Mouse (Mus musculus) liver, adult 2 months (tissue): ENCODE data around the gene Pelp1. TPM values are rescaled to one million over a fixed set of nuclear protein-coding genes. Genes with fewer than 3 reads are reported as not detected.

Experiments used
- DNase-seq: peaks from one replicate; pipeline ENCODE4 v3.0.0-alpha.2; 2011; ENCODE audit warnings: low read depth, low spot score; ENCODE audit errors: extremely low read depth
- H3K27ac ChIP-seq: fragments of 200-500 bp; replicated peaks from 2 replicates; pipeline ENCODE4 v1.5.1; 2012; ENCODE audit warnings: low read depth, mild to moderate bottlenecking, control low read depth, inconsistent platforms, low read length; ENCODE audit not compliant: insufficient read depth
- H3K27me3 ChIP-seq: fragments of 200-500 bp; 2 replicates; pipeline ENCODE4 v1.6.1; 2012; ENCODE audit warnings: mild to moderate bottlenecking, moderate library complexity, low read length, inconsistent platforms; ENCODE audit not compliant: control insufficient read depth, insufficient read depth
- H3K36me3 ChIP-seq: fragments of 200-500 bp; 2 replicates; pipeline ENCODE4 v1.6.1; 2012; ENCODE audit warnings: low read length, inconsistent platforms; ENCODE audit not compliant: control insufficient read depth, insufficient read depth
- H3K4me1 ChIP-seq: fragments of 200-500 bp; 2 replicates; pipeline ENCODE4 v1.6.1; 2011; ENCODE audit warnings: low read length; ENCODE audit not compliant: control insufficient read depth, insufficient read depth
- H3K4me3 ChIP-seq: fragments of 200-500 bp; 2 replicates; pipeline ENCODE4 v1.5.1; 2011; ENCODE audit warnings: low read depth, mild to moderate bottlenecking, control low read depth, low read length, moderate library complexity; ENCODE audit not compliant: insufficient read depth
- H3K79me2 ChIP-seq: fragments of 200-500 bp; 2 replicates; pipeline ENCODE4 v1.6.1; 2012; ENCODE audit warnings: inconsistent platforms, mild to moderate bottlenecking, low read length, moderate library complexity; ENCODE audit not compliant: control insufficient read depth, insufficient read depth
- H3K9ac ChIP-seq: fragments of 200-500 bp; 2 replicates; pipeline ENCODE4 v1.6.1; 2012; ENCODE audit warnings: low read depth, mild to moderate bottlenecking, control low read depth, inconsistent platforms, low read length
- CTCF ChIP-seq: fragments of 200-500 bp; IDR thresholded peaks from 2 replicates; pipeline ENCODE4 v1.5.1; 2011; ENCODE audit warnings: low read depth, low read length, control low read depth
- POLR2A ChIP-seq: fragments of 200-500 bp; IDR thresholded peaks from 2 replicates; pipeline ENCODE4 v1.6.1; 2011; ENCODE audit warnings: low read length, control low read depth; ENCODE audit not compliant: insufficient read depth; ENCODE audit errors: extremely low read depth
- WGBS: fragments of 180-500 bp; shearing (Covaris S2); methylation state at CpG from one replicate; pipeline ENCODE4 v1.1.7; 2018; 5-methylcytosine and 5-hydroxymethylcytosine counted together
- polyA plus RNA-seq: library from polyadenylated mRNA; depleted of rRNA; stranded (reverse); fragments of >200 nt; gene quantifications from 2 replicates; pipeline ENCODE4 v1.2.3, GENCODE M21; 2012
- total RNA-seq: library from RNA; depleted of rRNA; stranded (reverse); fragments of >200 nt; gene quantifications from 2 replicates; pipeline ENCODE4 v1.2.3, GENCODE M21; 2014

Pelp1 gene
- total and polyA plus RNA-seq, 2 experiments: 3.1 to 7.7 TPM

DNA sequence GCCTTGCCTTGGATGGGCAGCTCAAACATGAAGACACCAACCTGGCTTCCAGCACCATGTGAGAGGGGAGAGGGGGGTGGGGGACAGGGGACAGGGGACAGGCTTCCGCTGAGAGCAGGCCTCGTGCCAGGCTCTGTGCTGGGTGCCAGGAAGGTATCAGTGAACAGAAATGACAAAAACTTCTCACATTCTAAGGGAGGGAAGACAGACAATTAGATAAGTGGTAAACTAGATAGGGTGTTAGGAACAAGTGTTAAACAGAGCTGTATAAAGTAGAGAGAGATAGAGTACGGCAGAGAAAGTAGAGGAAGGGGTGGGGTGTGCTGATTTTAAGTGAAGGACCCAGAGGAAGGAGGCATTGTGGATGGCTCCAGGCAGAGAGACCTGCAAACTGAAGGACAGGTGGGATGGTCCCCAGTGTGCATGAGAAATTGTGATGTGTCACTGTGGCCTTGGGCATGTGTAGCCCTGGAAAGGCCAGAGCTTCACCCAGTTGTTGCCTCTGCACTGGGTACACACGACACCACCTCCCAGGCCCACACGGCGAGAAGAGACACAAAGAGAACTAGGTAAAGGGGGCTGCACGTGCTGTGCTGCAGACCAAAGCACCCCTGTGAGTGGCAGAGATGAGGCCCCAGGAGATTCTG, 29.0 kb upstream of the Pelp1 start:
- TF ChIP-seq POLR2A (no peak), CTCF (no peak)
- 88% methylated on average over 7 of the region's 7 CpGs for WGBS
- H3K27me3 ChIP-seq: no peaks in the 10 kb centered on the region
- peaks cover 5% of the 10 kb centered on the region; the same call in 1 of the 2 replicates for H3K4me1 ChIP-seq
- H3K27ac ChIP-seq: no peak overlapping the region
- no peak for DNase-seq
- H3K36me3 ChIP-seq: peaks cover 1% of the 10 kb centered on the region
- H3K4me3 ChIP-seq: no peak overlapping the region
- H3K9ac ChIP-seq: no peak overlapping the region
- 0 out of 2 replicates have a peak, but pooled peaks cover 4% of the 10 kb centered on the region for H3K79me2 ChIP-seq

DNA sequence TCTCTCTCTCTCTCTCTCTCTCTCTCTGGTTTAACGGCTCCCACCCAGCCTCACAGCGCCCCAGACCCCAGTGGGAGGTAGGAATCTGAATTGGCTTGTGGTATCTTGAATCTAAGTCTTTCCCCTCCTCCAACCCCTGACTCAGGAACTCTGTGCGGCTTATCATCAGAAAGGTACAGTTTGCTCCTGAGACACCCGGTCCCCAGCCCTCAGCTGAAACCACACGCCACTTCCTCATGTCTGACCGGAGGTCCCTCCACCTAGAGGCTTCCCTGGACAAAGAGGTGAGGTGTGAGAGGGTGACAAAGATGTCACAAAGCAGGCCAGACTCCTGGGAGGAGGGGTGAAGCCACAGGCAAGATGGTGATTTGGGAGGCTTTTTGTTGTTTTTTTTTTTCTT, 27.6 kb upstream of the Pelp1 start:
- 83% methylated on average over 6 of the region's 6 CpGs for WGBS
- no peak for DNase-seq
- Histone ChIP-seq H3K27ac (no peak overlapping the region), H3K4me1 (peaks cover 7% of the 10 kb centered on the region), H3K4me3 (no peak overlapping the region), H3K79me2 (0 out of 2 replicates have a peak, but pooled peaks cover 6% of the 10 kb centered on the region), H3K27me3 (no peaks in the 10 kb centered on the region), H3K36me3 (peaks cover 1% of the 10 kb centered on the region), H3K9ac (no peak overlapping the region)
- no peak for TF ChIP-seq CTCF
- no peak for TF ChIP-seq POLR2A

DNA sequence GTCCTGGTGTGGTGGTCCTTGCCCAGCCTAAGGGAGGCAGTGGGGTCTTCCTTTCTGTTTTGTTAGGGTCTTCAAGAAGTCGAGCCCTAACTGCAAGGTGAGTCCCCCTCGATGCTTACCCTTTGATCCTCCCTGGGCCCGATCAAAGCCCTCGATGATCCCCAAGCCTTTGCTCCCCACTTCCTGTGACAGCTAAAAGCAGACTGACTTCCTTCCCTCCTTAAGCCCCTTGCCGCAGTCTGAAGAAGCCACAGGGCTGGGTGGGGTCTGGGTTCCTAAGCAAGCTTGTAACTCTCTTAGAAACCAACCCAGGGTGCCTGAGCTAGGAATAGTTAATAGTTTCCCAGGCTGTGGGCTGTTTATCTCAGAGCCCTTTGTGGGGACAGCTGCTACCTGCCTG, 25.6 kb upstream of the Pelp1 start:
- Histone ChIP-seq H3K36me3 (peaks cover 1% of the 10 kb centered on the region), H3K27me3 (no peaks in the 10 kb centered on the region), H3K27ac (no peak overlapping the region), H3K4me1 (peaks cover 2% of the 10 kb centered on the region; the same call in 1 of the 2 replicates), H3K79me2 (0 out of 2 replicates have a peak, but pooled peaks cover 6% of the 10 kb centered on the region), H3K4me3 (no peak overlapping the region), H3K9ac (no peak overlapping the region)
- no peak for DNase-seq
- TF ChIP-seq POLR2A: no peak
- TF ChIP-seq CTCF: no peak
- WGBS: 77% methylated on average over 5 of the region's 5 CpGs

DNA sequence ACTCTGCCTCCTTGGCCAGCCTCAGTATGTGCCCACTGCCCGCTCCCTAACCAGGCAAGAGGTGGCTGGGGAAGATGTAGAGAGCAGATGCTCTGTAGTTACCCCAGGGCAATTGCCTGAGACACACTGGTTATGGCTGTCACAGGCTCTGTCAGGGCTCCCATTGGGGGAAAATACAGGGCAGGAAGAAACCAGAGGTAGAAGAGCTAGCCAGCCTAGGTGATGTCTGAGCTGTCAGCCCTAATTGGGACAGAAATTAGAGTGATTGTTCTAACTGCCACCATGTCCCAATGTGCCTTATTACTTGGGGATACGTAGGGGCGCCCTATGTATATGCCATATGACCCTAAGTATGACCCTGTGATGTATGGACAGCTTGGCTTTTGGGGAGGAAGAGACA, 24.1 kb upstream of the Pelp1 start:
- peak overlapping the region; percentile 11 for H3K9ac ChIP-seq
- H3K79me2 ChIP-seq: 0 out of 2 replicates have a peak, but pooled peaks cover 6% of the 10 kb centered on the region
- no peaks in the 10 kb centered on the region for H3K27me3 ChIP-seq
- 87% methylated on average over 3 of the region's 3 CpGs for WGBS
- H3K27ac ChIP-seq: peak overlapping the region; percentile 38
- DNase-seq: no peak
- peaks cover 1% of the 10 kb centered on the region for H3K36me3 ChIP-seq
- TF ChIP-seq CTCF (no peak), POLR2A (no peak)
- H3K4me1 ChIP-seq: peaks cover 2% of the 10 kb centered on the region; the same call in 1 of the 2 replicates
- peak overlapping the region; percentile 82; the same call in 1 of the 2 replicates for H3K4me3 ChIP-seq

DNA sequence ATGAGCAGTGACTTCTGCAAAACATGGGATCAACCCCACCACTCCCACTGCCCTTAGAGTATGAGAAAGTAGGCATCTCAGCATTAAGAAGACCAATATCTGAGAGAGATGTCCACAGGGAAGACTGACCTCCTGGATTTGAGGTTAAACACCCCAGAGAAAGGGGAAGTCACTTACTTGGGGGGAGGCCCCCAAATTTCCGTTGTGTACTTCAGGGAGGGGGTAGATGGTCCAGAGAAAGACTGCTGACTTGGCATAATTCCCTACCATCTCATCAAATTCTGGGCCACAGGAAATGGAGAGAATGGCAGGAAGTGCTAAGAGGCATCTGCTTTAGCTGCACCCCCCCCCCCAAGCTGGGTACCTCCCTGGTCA, 23.7 kb upstream of the Pelp1 start:
- H3K4me3 ChIP-seq: peak overlapping the region; percentile 82
- WGBS: 78% methylated on average over 1 of the region's 1 CpGs
- H3K27ac ChIP-seq: peak overlapping the region; percentile 42
- H3K27me3 ChIP-seq: no peaks in the 10 kb centered on the region
- peak overlapping the region; percentile 11 for H3K9ac ChIP-seq
- H3K4me1 ChIP-seq: peaks cover 2% of the 10 kb centered on the region; the same call in 1 of the 2 replicates
- H3K79me2 ChIP-seq: 0 out of 2 replicates have a peak, but pooled peaks cover 6% of the 10 kb centered on the region
- DNase-seq: peak; percentile 45
- no peak for TF ChIP-seq POLR2A
- TF ChIP-seq CTCF: no peak
- H3K36me3 ChIP-seq: peaks cover 1% of the 10 kb centered on the region

DNA sequence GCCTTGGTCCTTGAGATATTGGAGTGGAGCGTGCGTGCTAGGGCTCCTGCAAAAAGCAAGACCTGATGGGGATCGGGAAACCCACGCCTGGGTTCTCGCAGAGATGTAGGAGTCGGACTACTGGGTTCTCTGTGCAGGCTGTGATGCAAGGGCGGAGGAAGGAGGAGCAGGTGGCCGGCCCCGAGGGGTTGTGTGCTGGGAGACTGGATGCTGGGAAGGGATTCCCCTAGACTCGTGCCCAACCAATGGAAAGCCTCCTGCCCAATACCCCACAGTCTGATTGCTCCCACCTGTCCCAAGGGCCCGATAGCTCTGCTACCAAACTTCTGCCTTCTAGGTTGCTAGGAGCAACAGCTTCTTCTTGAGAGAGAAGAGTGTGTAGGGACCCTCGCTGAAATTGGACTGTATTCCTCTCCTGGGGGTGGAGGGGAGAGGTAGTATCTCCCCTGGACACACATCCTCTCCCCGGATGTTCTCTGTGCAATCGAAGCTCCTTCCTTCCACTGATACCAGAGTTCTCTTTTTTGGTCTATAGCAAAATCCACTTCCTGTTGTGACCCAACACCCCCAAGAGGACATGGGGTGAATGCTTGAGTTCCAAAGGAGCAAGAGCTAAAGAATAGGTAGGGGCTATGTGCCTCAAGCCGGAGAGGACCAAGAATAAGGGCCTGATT, 23.2 kb upstream of the Pelp1 start:
- Histone ChIP-seq H3K9ac (peak overlapping the region; percentile 87), H3K27ac (peak overlapping the region; percentile 87), H3K4me1 (peaks cover 2% of the 10 kb centered on the region; the same call in 1 of the 2 replicates), H3K36me3 (peaks cover 1% of the 10 kb centered on the region), H3K79me2 (0 out of 2 replicates have a peak, but pooled peaks cover 6% of the 10 kb centered on the region), H3K27me3 (no peaks in the 10 kb centered on the region), H3K4me3 (peak overlapping the region; percentile 82)
- TF ChIP-seq CTCF: no peak
- TF ChIP-seq POLR2A: no peak
- peak; percentile 32 for DNase-seq
- WGBS: 18% methylated on average over 15 of the region's 15 CpGs
